Mouse (Mus musculus): ENCODE results near the gene Msmo1. TPM values are rescaled to one million over a fixed set of nuclear protein-coding genes. Genes with fewer than 3 reads are reported as not detected.

Msmo1 gene
- polyA plus RNA-seq, 1 experiment from 2014 or later, result 220 TPM

GRCm38 (mm10) chr8:64732596-64732995, 996 bp downstream of the Msmo1 start:
- Histone ChIP-seq H3K4me3 (ENCODE audit: low read depth, low read length) (peak overlapping the region; percentile 84), H3K36me3 (ENCODE audit: control insufficient read depth, insufficient read depth, low read length) (peaks cover 30% of the 10 kb centered on the region), H3K27ac (ENCODE audit: low read depth) (peak overlapping the region; percentile 43; the same call in 1 of the 2 replicates), H3K4me1 (replicated peaks; ENCODE audit: control insufficient read depth, insufficient read depth, low read length) (peaks cover 8% of the 10 kb centered on the region; the same call in 1 of the 2 replicates), H3K4me2 (ENCODE audit: low read length) (peak overlapping the region; percentile 62), H3K9me3 (ENCODE audit: control insufficient read depth, low read length) (no peaks in the 10 kb centered on the region), H3K27me3 (replicated peaks; ENCODE audit: control insufficient read depth, insufficient read depth, low read length) (no peaks in the 10 kb centered on the region), H3K9ac (ENCODE audit: low read length) (peak overlapping the region; percentile 52)
- DNase-seq (ENCODE audit: low spot score) (no peak), ATAC-seq (replicated peaks; ENCODE audit: low FRiP score, low TSS enrichment, low read depth) (no peak)
- 8% methylated on average over 9 of the region's 9 CpGs for WGBS

GRCm38 (mm10) chr8:64728156-64728555, 5.4 kb downstream of the Msmo1 start:
- ATAC-seq (replicated peaks; ENCODE audit: low FRiP score, low TSS enrichment, low read depth) (no peak), DNase-seq (ENCODE audit: low spot score) (no peak)
- H3K4me1 ChIP-seq (replicated peaks; ENCODE audit: control insufficient read depth, insufficient read depth, low read length), result peaks cover 8% of the 10 kb centered on the region; the same call in 1 of the 2 replicates
- H3K36me3 ChIP-seq (ENCODE audit: control insufficient read depth, insufficient read depth, low read length), result peaks cover 69% of the 10 kb centered on the region
- no peaks in the 10 kb centered on the region for H3K9me3 ChIP-seq (ENCODE audit: control insufficient read depth, low read length)
- no peak overlapping the region for H3K9ac ChIP-seq (ENCODE audit: low read length)
- no peak overlapping the region for H3K4me3 ChIP-seq (ENCODE audit: low read depth, low read length)
- 88% methylated on average over 7 of the region's 7 CpGs for WGBS
- no peaks in the 10 kb centered on the region for H3K27me3 ChIP-seq (replicated peaks; ENCODE audit: control insufficient read depth, insufficient read depth, low read length)
- H3K27ac ChIP-seq (ENCODE audit: low read depth), result no peak overlapping the region
- no peak overlapping the region for H3K4me2 ChIP-seq (ENCODE audit: low read length)

- Histone ChIP-seq H3K27me3 (replicated peaks; ENCODE audit: control insufficient read depth, insufficient read depth, low read length) (no peaks in the 10 kb centered on the region), H3K4me1 (replicated peaks; ENCODE audit: control insufficient read depth, insufficient read depth, low read length) (no peaks in the 10 kb centered on the region), H3K9me3 (ENCODE audit: control insufficient read depth, low read length) (no peaks in the 10 kb centered on the region), H3K4me2 (ENCODE audit: low read length) (no peak overlapping the region), H3K36me3 (ENCODE audit: control insufficient read depth, insufficient read depth, low read length) (peaks cover 87% of the 10 kb centered on the region), H3K27ac (ENCODE audit: low read depth) (no peak overlapping the region), H3K9ac (ENCODE audit: low read length) (no peak overlapping the region), H3K4me3 (ENCODE audit: low read depth, low read length) (no peak overlapping the region)
- ATAC-seq (replicated peaks; ENCODE audit: low FRiP score, low TSS enrichment, low read depth) (no peak), DNase-seq (ENCODE audit: low spot score) (no peak)
- 82% methylated on average over 4 of the region's 4 CpGs for WGBS
Measured at GRCm38 (mm10) chr8:64726190-64726695, 7.3 kb downstream of the Msmo1 start.

- Histone ChIP-seq H3K4me1 (replicated peaks; ENCODE audit: control insufficient read depth, insufficient read depth, low read length) (no peaks in the 10 kb centered on the region), H3K27me3 (replicated peaks; ENCODE audit: control insufficient read depth, insufficient read depth, low read length) (no peaks in the 10 kb centered on the region), H3K4me3 (ENCODE audit: low read depth, low read length) (no peak overlapping the region), H3K9ac (ENCODE audit: low read length) (no peak overlapping the region), H3K4me2 (ENCODE audit: low read length) (no peak overlapping the region), H3K9me3 (ENCODE audit: control insufficient read depth, low read length) (no peaks in the 10 kb centered on the region), H3K27ac (ENCODE audit: low read depth) (no peak overlapping the region), H3K36me3 (ENCODE audit: control insufficient read depth, insufficient read depth, low read length) (peaks cover 92% of the 10 kb centered on the region)
- DNase-seq (ENCODE audit: low spot score) (no peak), ATAC-seq (replicated peaks; ENCODE audit: low FRiP score, low TSS enrichment, low read depth) (no peak)
- WGBS, result 92% methylated on average over 2 of the region's 2 CpGs
Measured at GRCm38 (mm10) chr8:64723206-64723605, 10.4 kb downstream of the Msmo1 start.

- ATAC-seq (replicated peaks; ENCODE audit: low FRiP score, low TSS enrichment, low read depth), result no peak
- Histone ChIP-seq H3K36me3 (ENCODE audit: control insufficient read depth, insufficient read depth, low read length) (peaks cover 67% of the 10 kb centered on the region), H3K27ac (ENCODE audit: low read depth) (no peak overlapping the region), H3K9me3 (ENCODE audit: control insufficient read depth, low read length) (no peaks in the 10 kb centered on the region), H3K4me1 (replicated peaks; ENCODE audit: control insufficient read depth, insufficient read depth, low read length) (no peaks in the 10 kb centered on the region), H3K4me2 (ENCODE audit: low read length) (no peak overlapping the region), H3K9ac (ENCODE audit: low read length) (no peak overlapping the region), H3K4me3 (ENCODE audit: low read depth, low read length) (no peak overlapping the region), H3K27me3 (replicated peaks; ENCODE audit: control insufficient read depth, insufficient read depth, low read length) (no peaks in the 10 kb centered on the region)
- no peak for DNase-seq (ENCODE audit: low spot score)
- WGBS, result 86% methylated on average over 7 of the region's 7 CpGs
Measured at GRCm38 (mm10) chr8:64717868-64718267, 15.7 kb downstream of the Msmo1 start.

GRCm38 (mm10) chr8:64712499-64712898, 21.1 kb downstream of the Msmo1 start:
- WGBS, result 93% methylated on average over 7 of the region's 7 CpGs
- ATAC-seq (replicated peaks; ENCODE audit: low FRiP score, low TSS enrichment, low read depth) (no peak), DNase-seq (ENCODE audit: low spot score) (no peak)
- Histone ChIP-seq H3K4me1 (replicated peaks; ENCODE audit: control insufficient read depth, insufficient read depth, low read length) (no peaks in the 10 kb centered on the region), H3K27me3 (replicated peaks; ENCODE audit: control insufficient read depth, insufficient read depth, low read length) (no peaks in the 10 kb centered on the region), H3K4me3 (ENCODE audit: low read depth, low read length) (no peak overlapping the region), H3K9ac (ENCODE audit: low read length) (no peak overlapping the region), H3K4me2 (ENCODE audit: low read length) (no peak overlapping the region), H3K27ac (ENCODE audit: low read depth) (no peak overlapping the region), H3K9me3 (ENCODE audit: control insufficient read depth, low read length) (no peaks in the 10 kb centered on the region), H3K36me3 (ENCODE audit: control insufficient read depth, insufficient read depth, low read length) (peaks cover 14% of the 10 kb centered on the region)

- Histone ChIP-seq H3K9ac (ENCODE audit: low read length) (no peak overlapping the region), H3K27ac (ENCODE audit: low read depth) (no peak overlapping the region), H3K27me3 (replicated peaks; ENCODE audit: control insufficient read depth, insufficient read depth, low read length) (no peaks in the 10 kb centered on the region), H3K4me2 (ENCODE audit: low read length) (no peak overlapping the region), H3K36me3 (ENCODE audit: control insufficient read depth, insufficient read depth, low read length) (peaks cover 5% of the 10 kb centered on the region), H3K4me1 (replicated peaks; ENCODE audit: control insufficient read depth, insufficient read depth, low read length) (no peaks in the 10 kb centered on the region), H3K9me3 (ENCODE audit: control insufficient read depth, low read length) (no peaks in the 10 kb centered on the region), H3K4me3 (ENCODE audit: low read depth, low read length) (no peak overlapping the region)
- WGBS, result 24% methylated on average over 1 of the region's 1 CpGs
- DNase-seq (ENCODE audit: low spot score) (no peak), ATAC-seq (replicated peaks; ENCODE audit: low FRiP score, low TSS enrichment, low read depth) (no peak)
Measured at GRCm38 (mm10) chr8:64711544-64711943, 22.0 kb downstream of the Msmo1 start.

GRCm38 (mm10) chr8:64707481-64707880, 26.1 kb downstream of the Msmo1 start:
- Histone ChIP-seq H3K4me3 (ENCODE audit: low read depth, low read length) (no peak overlapping the region), H3K9me3 (ENCODE audit: control insufficient read depth, low read length) (no peaks in the 10 kb centered on the region), H3K36me3 (ENCODE audit: control insufficient read depth, insufficient read depth, low read length) (no peaks in the 10 kb centered on the region), H3K27ac (ENCODE audit: low read depth) (no peak overlapping the region), H3K9ac (ENCODE audit: low read length) (no peak overlapping the region), H3K4me2 (ENCODE audit: low read length) (no peak overlapping the region), H3K27me3 (replicated peaks; ENCODE audit: control insufficient read depth, insufficient read depth, low read length) (no peaks in the 10 kb centered on the region), H3K4me1 (replicated peaks; ENCODE audit: control insufficient read depth, insufficient read depth, low read length) (no peaks in the 10 kb centered on the region)
- DNase-seq (ENCODE audit: low spot score) (no peak), ATAC-seq (replicated peaks; ENCODE audit: low FRiP score, low TSS enrichment, low read depth) (no peak)

- H3K27me3 ChIP-seq (replicated peaks; ENCODE audit: control insufficient read depth, insufficient read depth, low read length), result no peaks in the 10 kb centered on the region
- no peak for ATAC-seq (replicated peaks; ENCODE audit: low FRiP score, low TSS enrichment, low read depth)
- no peak overlapping the region for H3K4me3 ChIP-seq (ENCODE audit: low read depth, low read length)
- WGBS, result 79% methylated on average over 1 of the region's 1 CpGs
- H3K4me1 ChIP-seq (replicated peaks; ENCODE audit: control insufficient read depth, insufficient read depth, low read length), result no peaks in the 10 kb centered on the region
- DNase-seq (ENCODE audit: low spot score), result no peak
- H3K36me3 ChIP-seq (ENCODE audit: control insufficient read depth, insufficient read depth, low read length), result no peaks in the 10 kb centered on the region
- H3K4me2 ChIP-seq (ENCODE audit: low read length), result no peak overlapping the region
- no peak overlapping the region for H3K27ac ChIP-seq (ENCODE audit: low read depth)
- no peaks in the 10 kb centered on the region for H3K9me3 ChIP-seq (ENCODE audit: control insufficient read depth, low read length)
- no peak overlapping the region for H3K9ac ChIP-seq (ENCODE audit: low read length)
Measured at GRCm38 (mm10) chr8:64703191-64703590, 30.4 kb downstream of the Msmo1 start.

Data from intestine, embryonic 14.5 days (tissue).